Mouse (Mus musculus) liver, adult 10 weeks (tissue): Measurements from ENCODE around the gene Ubtd1. TPM values are rescaled to one million over a fixed set of nuclear protein-coding genes. Genes with fewer than 3 reads are reported as not detected.

Experiments
- polyA plus RNA-seq: library from polyadenylated mRNA; stranded (reverse); fragments of 350-450 nt; fragmentation: Illumina TruSeq; extraction: RNeasy Lipid Tissue Mini Kit (QIAGEN cat#74804); gene quantifications from one replicate; pipeline ENCODE4 v1.2.3, GENCODE M21; 2014; ENCODE audit warnings: low read depth, low replicate concordance

The Ubtd1 gene
- not detected for polyA plus RNA-seq

GRCm38 (mm10) chr19:41981595-41981927, at the start of gene Ubtd1:
TSS of gene Ubtd1 (plus strand) at chr19:41981763.

GRCm38 (mm10) chr19:41933179-41934086, 48.1 kb upstream of the Ubtd1 start, which contains the start of the genes Exosc1 and Zdhhc16:
TSS of gene Exosc1 (minus strand) at chr19:41933423.
TSS of gene Zdhhc16 (plus strand) at chr19:41933480.

GRCm38 (mm10) chr19:41980819-41981594, 556 bp upstream of the Ubtd1 start, which contains the start of gene Mms19:
TSS of gene Mms19 (minus strand) at chr19:41981157.

GRCm38 (mm10) chr19:42035456-42036248, 54.1 kb downstream of the Ubtd1 start, which contains the start of gene Ankrd2:
TSS of gene Ankrd2 (plus strand) at chr19:42036000.

GRCm38 (mm10) chr19:42045269-42046102, 63.9 kb downstream of the Ubtd1 start, which contains the start of gene Hoga1:
TSS of gene Hoga1 (plus strand) at chr19:42045610.

GRCm38 (mm10) chr19:42051948-42052347, 70.4 kb downstream of the Ubtd1 start, which contains the start of gene 4933411K16Rik:
TSS of gene 4933411K16Rik (plus strand) at chr19:42052248.

Other genes starting within 250 kb of the Ubtd1 start
- gene Slit1, start 238.1 kb upstream of the Ubtd1 start, polyA plus RNA-seq = not detected
- 1.5 TPM for gene Arhgap19, start 179.7 kb upstream of the Ubtd1 start, polyA plus RNA-seq
- gene Frat1, start 151.8 kb upstream of the Ubtd1 start, polyA plus RNA-seq = 1.6 TPM
- 1.5 TPM for gene Frat2, start 133.6 kb upstream of the Ubtd1 start, polyA plus RNA-seq
- 0.29 TPM for gene Rrp12, start 85.6 kb upstream of the Ubtd1 start, polyA plus RNA-seq
- 150 TPM for gene Pgam1, start 69.8 kb upstream of the Ubtd1 start, polyA plus RNA-seq
- 15.5 TPM for gene Exosc1, start 48.3 kb upstream of the Ubtd1 start, polyA plus RNA-seq
- gene Zdhhc16, start 48.3 kb upstream of the Ubtd1 start, polyA plus RNA-seq = 15.2 TPM
- gene Mms19, start 606 bp upstream of the Ubtd1 start, polyA plus RNA-seq = 7.8 TPM
- gene Ankrd2, start 54.2 kb downstream of the Ubtd1 start, polyA plus RNA-seq = not detected
- gene Hoga1, start 63.8 kb downstream of the Ubtd1 start, polyA plus RNA-seq = 65.6 TPM
- 0.66 TPM for gene 4933411K16Rik, start 70.5 kb downstream of the Ubtd1 start, polyA plus RNA-seq
- not detected for gene Morn4, start 104.6 kb downstream of the Ubtd1 start, polyA plus RNA-seq
- gene Pi4k2a, start 108.7 kb downstream of the Ubtd1 start, polyA plus RNA-seq = 10.1 TPM
- 5.4 TPM for gene Avpi1, start 147.3 kb downstream of the Ubtd1 start, polyA plus RNA-seq
- gene Marveld1, start 165.6 kb downstream of the Ubtd1 start, polyA plus RNA-seq = 7.2 TPM
- gene Zfyve27, start 182.2 kb downstream of the Ubtd1 start, polyA plus RNA-seq = 4.3 TPM
- not detected for gene Sfrp5, start 220.5 kb downstream of the Ubtd1 start, polyA plus RNA-seq